Mouse (Mus musculus): ENCODE data around the gene Arsb. TPM values are rescaled to one million over a fixed set of nuclear protein-coding genes. Genes with fewer than 3 reads are reported as not detected.

Gene Arsb
- total and polyA plus RNA-seq, 2 experiments from 2014 or later, result 13.6 to 16.3 TPM

DNA sequence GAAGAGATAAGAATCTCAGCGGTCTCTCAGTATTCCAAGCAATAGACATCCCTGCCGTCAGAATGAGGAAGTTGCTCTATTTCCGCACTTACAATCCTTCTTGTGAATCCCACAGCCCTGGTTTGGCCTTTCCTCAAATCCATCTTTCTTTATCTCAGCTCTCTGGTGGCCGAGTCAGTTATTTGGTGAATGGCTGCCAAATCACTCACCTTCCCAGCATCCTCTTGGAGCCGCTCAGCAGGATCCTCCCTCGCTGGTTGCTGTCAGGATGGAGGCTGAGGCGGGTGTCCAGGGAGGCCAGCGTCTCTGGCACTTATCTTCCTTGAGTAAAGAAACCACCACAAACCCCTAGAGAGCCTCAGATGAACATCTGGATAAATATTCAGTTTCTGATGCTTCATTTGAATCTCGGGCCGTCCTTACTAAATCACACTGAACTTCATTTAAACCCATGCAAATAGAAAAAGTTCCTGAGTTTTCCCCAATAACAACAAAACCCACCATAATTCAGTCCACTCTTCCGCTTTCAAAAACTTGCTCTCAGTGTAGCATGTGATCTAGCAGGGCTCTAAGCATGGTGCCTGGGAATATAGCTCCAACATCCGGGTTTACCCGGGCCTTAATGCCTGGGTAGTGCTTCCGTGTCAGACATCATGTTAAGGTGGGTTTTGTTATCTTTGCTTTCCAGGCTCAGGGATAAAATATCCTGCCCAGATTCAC, 81.1 kb downstream of the Arsb start:
- Histone ChIP-seq H3K27me3 (ENCODE audit: insufficient read depth, low read length) (no peaks in the 10 kb centered on the region), H3K9ac (no peak overlapping the region), H3K4me2 (ENCODE audit: low read depth) (no peak overlapping the region), H3K36me3 (ENCODE audit: insufficient read depth) (no peaks in the 10 kb centered on the region), H3K4me3 (ENCODE audit: low read depth, low read length) (no peak overlapping the region), H3K27ac (ENCODE audit: low read depth, low read length) (no peak overlapping the region), H3K4me1 (ENCODE audit: insufficient read depth) (0 out of 2 replicates have a peak, but pooled peaks cover 6% of the 10 kb centered on the region), H3K9me3 (ENCODE audit: low read length) (no peaks in the 10 kb centered on the region)
- DNase-seq (no peak), ATAC-seq (no peak)
- 69% methylated on average over 14 of the region's 14 CpGs for WGBS
- TF ChIP-seq CTCF (IDR thresholded peaks at IDR 0.05; ENCODE audit: low read depth), result no peak

DNA sequence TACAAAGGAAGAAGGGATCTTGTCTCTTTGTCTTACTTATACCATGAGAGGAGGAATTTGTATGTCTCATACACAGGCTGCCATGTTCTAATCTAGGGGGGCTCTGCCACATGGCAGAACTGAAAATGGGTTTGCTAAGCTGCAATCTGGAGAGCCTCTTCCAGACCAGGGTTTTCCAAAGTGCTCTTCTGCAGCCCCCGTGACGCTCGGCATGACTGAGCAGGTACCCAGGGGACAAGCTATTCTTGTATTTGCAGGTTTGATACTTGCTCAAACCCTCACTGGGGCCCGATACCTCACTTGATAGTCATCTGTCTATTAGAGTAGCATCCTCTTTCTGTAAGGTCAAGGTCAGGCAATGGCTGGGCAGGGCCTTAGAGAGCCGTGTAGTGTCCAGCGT, 82.3 kb downstream of the Arsb start:
- Histone ChIP-seq H3K4me1 (ENCODE audit: insufficient read depth) (0 out of 2 replicates have a peak, but pooled peaks cover 6% of the 10 kb centered on the region), H3K36me3 (ENCODE audit: insufficient read depth) (no peaks in the 10 kb centered on the region), H3K27ac (ENCODE audit: low read depth, low read length) (no peak overlapping the region), H3K9ac (no peak overlapping the region), H3K27me3 (ENCODE audit: insufficient read depth, low read length) (no peaks in the 10 kb centered on the region), H3K4me3 (ENCODE audit: low read depth, low read length) (no peak overlapping the region), H3K9me3 (ENCODE audit: low read length) (no peaks in the 10 kb centered on the region), H3K4me2 (ENCODE audit: low read depth) (no peak overlapping the region)
- no peak for TF ChIP-seq CTCF (IDR thresholded peaks at IDR 0.05; ENCODE audit: low read depth)
- no peak for ATAC-seq
- no peak for DNase-seq
- 86% methylated on average over 6 of the region's 6 CpGs for WGBS

DNA sequence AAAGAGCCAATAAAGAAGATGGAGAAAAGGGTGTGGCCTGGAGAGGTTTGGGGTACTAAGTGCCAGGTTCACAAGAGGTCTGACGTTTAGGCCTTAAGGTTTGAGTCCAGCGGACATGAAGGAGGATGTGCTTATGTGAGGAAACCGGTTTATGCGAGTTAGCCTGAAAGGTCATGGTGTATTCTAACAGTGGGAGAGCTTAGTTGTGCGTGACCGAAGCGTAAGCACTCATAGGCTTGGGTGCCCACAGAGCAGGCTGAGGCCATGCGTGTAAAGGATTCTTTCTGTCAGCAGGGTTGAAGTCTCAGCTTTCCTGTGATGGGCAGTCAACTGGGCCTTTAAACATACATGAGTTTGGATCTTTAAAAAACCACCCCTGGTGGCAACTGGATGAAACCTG, 82.9 kb downstream of the Arsb start:
- H3K9me3 ChIP-seq (ENCODE audit: low read length), result no peaks in the 10 kb centered on the region
- no peaks in the 10 kb centered on the region for H3K27me3 ChIP-seq (ENCODE audit: insufficient read depth, low read length)
- H3K36me3 ChIP-seq (ENCODE audit: insufficient read depth), result no peaks in the 10 kb centered on the region
- no peak overlapping the region for H3K27ac ChIP-seq (ENCODE audit: low read depth, low read length)
- WGBS, result 90% methylated on average over 8 of the region's 8 CpGs
- H3K4me1 ChIP-seq (ENCODE audit: insufficient read depth), result 0 out of 2 replicates have a peak, but pooled peaks cover 6% of the 10 kb centered on the region
- H3K9ac ChIP-seq, result no peak overlapping the region
- H3K4me2 ChIP-seq (ENCODE audit: low read depth), result no peak overlapping the region
- TF ChIP-seq CTCF (IDR thresholded peaks at IDR 0.05; ENCODE audit: low read depth), result no peak
- DNase-seq, result no peak
- no peak for ATAC-seq
- H3K4me3 ChIP-seq (ENCODE audit: low read depth, low read length), result no peak overlapping the region

DNA sequence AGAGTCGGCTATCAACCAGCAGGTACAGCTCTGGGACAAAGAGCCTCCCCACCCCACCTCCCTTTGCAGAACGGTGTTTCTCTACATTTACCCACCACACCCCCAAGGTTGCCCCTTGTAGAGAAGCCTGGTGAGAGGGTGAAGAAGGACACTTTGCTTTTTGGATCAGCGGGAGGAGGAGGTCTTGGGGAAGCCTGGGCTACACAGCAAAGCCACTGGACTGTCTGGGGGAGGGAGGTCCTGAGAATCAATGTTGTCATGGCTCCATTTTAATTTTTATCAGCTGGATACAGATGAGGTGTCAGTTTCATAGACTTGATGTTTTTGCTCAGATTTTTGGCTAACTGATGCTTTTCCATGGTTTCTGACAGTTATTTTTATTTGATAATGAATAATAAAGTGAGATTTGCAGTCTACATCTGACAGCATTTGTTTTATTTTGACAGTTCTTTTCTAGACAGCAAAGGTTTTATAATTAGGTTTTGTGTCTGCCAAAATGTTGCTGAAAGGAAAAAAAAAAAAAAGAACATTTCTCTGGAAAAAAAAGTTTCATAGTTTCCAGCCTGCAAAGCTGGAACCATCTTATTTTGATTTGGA, 83.6 kb downstream of the Arsb start:
- Histone ChIP-seq H3K4me1 (ENCODE audit: insufficient read depth) (0 out of 2 replicates have a peak, but pooled peaks cover 6% of the 10 kb centered on the region), H3K27ac (ENCODE audit: low read depth, low read length) (peak overlapping the region; percentile 45; the same call in 1 of the 2 replicates), H3K9ac (no peak overlapping the region), H3K4me2 (ENCODE audit: low read depth) (no peak overlapping the region), H3K27me3 (ENCODE audit: insufficient read depth, low read length) (no peaks in the 10 kb centered on the region), H3K4me3 (ENCODE audit: low read depth, low read length) (no peak overlapping the region), H3K9me3 (ENCODE audit: low read length) (no peaks in the 10 kb centered on the region), H3K36me3 (ENCODE audit: insufficient read depth) (no peaks in the 10 kb centered on the region)
- WGBS, result 68% methylated on average over 3 of the region's 3 CpGs
- ATAC-seq (peak; percentile 69), DNase-seq (peak; percentile 20)
- TF ChIP-seq CTCF (IDR thresholded peaks at IDR 0.05; ENCODE audit: low read depth), result no peak

DNA sequence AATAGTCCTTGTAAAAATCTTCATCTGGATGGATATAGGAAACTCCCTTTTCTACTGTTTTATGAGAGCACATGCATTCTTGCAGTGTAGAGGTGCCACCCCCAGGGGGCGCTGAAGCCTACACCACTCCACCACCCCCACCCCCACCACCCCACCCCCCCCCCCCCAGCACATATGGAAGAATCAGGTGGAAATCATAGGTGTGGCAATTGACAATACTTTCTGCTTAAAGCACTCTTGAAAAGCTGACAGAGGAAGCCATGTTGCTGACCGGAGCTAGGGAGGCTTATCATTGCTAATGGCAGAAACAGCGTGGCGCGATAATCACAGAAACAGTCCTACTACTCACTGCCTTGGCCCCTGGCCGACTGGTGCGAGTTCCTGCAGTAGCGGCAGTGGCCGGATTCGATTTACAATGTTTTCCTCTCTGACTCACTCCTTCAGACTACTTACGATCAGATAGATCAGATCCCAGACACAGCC, 84.3 kb downstream of the Arsb start:
- Histone ChIP-seq H3K4me1 (ENCODE audit: insufficient read depth) (0 out of 2 replicates have a peak, but pooled peaks cover 6% of the 10 kb centered on the region), H3K4me3 (ENCODE audit: low read depth, low read length) (no peak overlapping the region), H3K36me3 (ENCODE audit: insufficient read depth) (no peaks in the 10 kb centered on the region), H3K4me2 (ENCODE audit: low read depth) (no peak overlapping the region), H3K9ac (no peak overlapping the region), H3K27ac (ENCODE audit: low read depth, low read length) (no peak overlapping the region), H3K9me3 (ENCODE audit: low read length) (no peaks in the 10 kb centered on the region), H3K27me3 (ENCODE audit: insufficient read depth, low read length) (no peaks in the 10 kb centered on the region)
- no peak; the same call in 1 of the 2 replicates for TF ChIP-seq CTCF (IDR thresholded peaks at IDR 0.05; ENCODE audit: low read depth)
- 0 out of 2 replicates have a peak, but pooled peaks have one; percentile 4 for ATAC-seq
- DNase-seq, result peak; percentile 14
- 40% methylated on average over 11 of the region's 11 CpGs for WGBS

DNA sequence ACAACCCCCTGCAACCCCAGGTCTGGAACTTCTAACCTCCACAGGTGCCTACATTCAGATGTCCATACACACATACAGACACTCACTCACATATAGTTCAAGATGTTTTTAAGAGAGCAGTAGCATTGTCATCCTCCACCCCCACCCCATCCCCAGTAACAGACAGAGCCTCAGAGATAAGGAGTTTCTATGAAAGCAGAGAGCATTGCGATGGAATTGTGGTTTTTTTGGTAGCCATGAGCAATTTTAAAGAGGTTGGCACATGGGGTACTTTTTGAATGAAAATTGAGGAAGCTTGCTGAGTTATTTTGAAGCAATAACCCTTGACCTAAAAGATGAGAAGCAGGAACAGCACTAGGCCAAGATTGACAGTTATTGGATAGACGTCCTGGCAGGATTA, 89.8 kb downstream of the Arsb start:
- ATAC-seq, result no peak
- DNase-seq, result no peak
- Histone ChIP-seq H3K4me2 (ENCODE audit: low read depth) (no peak overlapping the region), H3K4me1 (ENCODE audit: insufficient read depth) (no peaks in the 10 kb centered on the region), H3K27me3 (ENCODE audit: insufficient read depth, low read length) (no peaks in the 10 kb centered on the region), H3K36me3 (ENCODE audit: insufficient read depth) (no peaks in the 10 kb centered on the region), H3K4me3 (ENCODE audit: low read depth, low read length) (no peak overlapping the region), H3K27ac (ENCODE audit: low read depth, low read length) (no peak overlapping the region), H3K9ac (no peak overlapping the region), H3K9me3 (ENCODE audit: low read length) (no peaks in the 10 kb centered on the region)
- 85% methylated on average over 2 of the region's 2 CpGs for WGBS
- no peak for TF ChIP-seq CTCF (IDR thresholded peaks at IDR 0.05; ENCODE audit: low read depth)

Measured in forebrain, postnatal 0 days (tissue).